Mouse (Mus musculus): ENCODE data around the gene Kif2c. TPM values are rescaled to one million over a fixed set of nuclear protein-coding genes. Genes with fewer than 3 reads are reported as not detected.

The Kif2c gene
- polyA plus RNA-seq, 1 experiment from 2014 or later, result 35.9 TPM

- H3K4me2 ChIP-seq (ENCODE audit: low read length), result no peak overlapping the region
- H3K4me1 ChIP-seq (ENCODE audit: control insufficient read depth in 2 of 2, insufficient read depth in 2 of 2, low read length in 2 of 2), result peaks cover 0 to 3% of the 10 kb centered on the region in 2 experiments; a peak in 1 of 4 replicates
- no peak overlapping the region for H3K4me3 ChIP-seq (ENCODE audit: control insufficient read depth in 1 of 2, insufficient read depth in 1 of 2, low read depth in 1 of 2, low read length in 2 of 2)
- no peaks in the 10 kb centered on the region for H3K36me3 ChIP-seq (ENCODE audit: control insufficient read depth, insufficient read depth, low read length)
- no peaks in the 10 kb centered on the region for H3K27me3 ChIP-seq (ENCODE audit: control insufficient read depth, insufficient read depth, low read length)
- ATAC-seq (ENCODE audit: insufficient number of reproducible peaks, insufficient read depth, low FRiP score, low read depth), result no peak
- H3K9me3 ChIP-seq (ENCODE audit: control insufficient read depth, low read length), result no peaks in the 10 kb centered on the region
- no peak overlapping the region for H3K9ac ChIP-seq (ENCODE audit: low read length)
- 80% methylated on average over 9 of the region's 9 CpGs for WGBS
- no peak overlapping the region for H3K27ac ChIP-seq (replicated peaks in 1 of 2; ENCODE audit: control insufficient read depth in 1 of 2, insufficient read depth in 1 of 2, low read depth in 2 of 2, low read length in 2 of 2)
Measured at GRCm38 (mm10) chr4:117221836-117222235, 39.4 kb upstream of the Kif2c start.

GRCm38 (mm10) chr4:117220741-117221515 lies 38.5 kb upstream of the Kif2c start:
- H3K4me2 ChIP-seq (ENCODE audit: low read length), result no peak overlapping the region
- H3K4me3 ChIP-seq (ENCODE audit: control insufficient read depth in 1 of 2, insufficient read depth in 1 of 2, low read depth in 1 of 2, low read length in 2 of 2), result no peak overlapping the region
- H3K27ac ChIP-seq (replicated peaks in 1 of 2; ENCODE audit: control insufficient read depth in 1 of 2, insufficient read depth in 1 of 2, low read depth in 2 of 2, low read length in 2 of 2), result no peak overlapping the region
- H3K27me3 ChIP-seq (ENCODE audit: control insufficient read depth, insufficient read depth, low read length), result no peaks in the 10 kb centered on the region
- peaks cover 0 to 3% of the 10 kb centered on the region in 2 experiments; a peak in 1 of 4 replicates for H3K4me1 ChIP-seq (ENCODE audit: control insufficient read depth in 2 of 2, insufficient read depth in 2 of 2, low read length in 2 of 2)
- H3K36me3 ChIP-seq (ENCODE audit: control insufficient read depth, insufficient read depth, low read length), result no peaks in the 10 kb centered on the region
- H3K9ac ChIP-seq (ENCODE audit: low read length), result no peak overlapping the region
- H3K9me3 ChIP-seq (ENCODE audit: control insufficient read depth, low read length), result no peaks in the 10 kb centered on the region
- WGBS, result 70% methylated on average over 9 of the region's 9 CpGs
- no peak for ATAC-seq (ENCODE audit: insufficient number of reproducible peaks, insufficient read depth, low FRiP score, low read depth)

GRCm38 (mm10) chr4:117218517-117219219 lies 36.2 kb upstream of the Kif2c start:
- ATAC-seq (ENCODE audit: insufficient number of reproducible peaks, insufficient read depth, low FRiP score, low read depth), result no peak
- 34% methylated on average over 10 of the region's 10 CpGs for WGBS
- Histone ChIP-seq H3K27me3 (ENCODE audit: control insufficient read depth, insufficient read depth, low read length) (no peaks in the 10 kb centered on the region), H3K4me1 (ENCODE audit: control insufficient read depth in 2 of 2, insufficient read depth in 2 of 2, low read length in 2 of 2) (no peaks in the 10 kb centered on the region), H3K4me3 (ENCODE audit: control insufficient read depth in 1 of 2, insufficient read depth in 1 of 2, low read depth in 1 of 2, low read length in 2 of 2) (no peak overlapping the region), H3K9me3 (ENCODE audit: control insufficient read depth, low read length) (no peaks in the 10 kb centered on the region), H3K27ac (replicated peaks in 1 of 2; ENCODE audit: control insufficient read depth in 1 of 2, insufficient read depth in 1 of 2, low read depth in 2 of 2, low read length in 2 of 2) (no peak overlapping the region), H3K4me2 (ENCODE audit: low read length) (no peak overlapping the region; the same call in 1 of the 2 replicates), H3K9ac (ENCODE audit: low read length) (no peak overlapping the region), H3K36me3 (ENCODE audit: control insufficient read depth, insufficient read depth, low read length) (no peaks in the 10 kb centered on the region)

- Histone ChIP-seq H3K9me3 (ENCODE audit: control insufficient read depth, low read length) (no peaks in the 10 kb centered on the region), H3K4me3 (ENCODE audit: control insufficient read depth in 1 of 2, insufficient read depth in 1 of 2, low read depth in 1 of 2, low read length in 2 of 2) (no peak overlapping the region), H3K36me3 (ENCODE audit: control insufficient read depth, insufficient read depth, low read length) (no peaks in the 10 kb centered on the region), H3K9ac (ENCODE audit: low read length) (no peak overlapping the region), H3K4me2 (ENCODE audit: low read length) (no peak overlapping the region), H3K4me1 (ENCODE audit: control insufficient read depth in 2 of 2, insufficient read depth in 2 of 2, low read length in 2 of 2) (no peaks in the 10 kb centered on the region), H3K27ac (replicated peaks in 1 of 2; ENCODE audit: control insufficient read depth in 1 of 2, insufficient read depth in 1 of 2, low read depth in 2 of 2, low read length in 2 of 2) (no peak overlapping the region), H3K27me3 (ENCODE audit: control insufficient read depth, insufficient read depth, low read length) (no peaks in the 10 kb centered on the region)
- 64% methylated on average over 5 of the region's 5 CpGs for WGBS
- ATAC-seq (ENCODE audit: insufficient number of reproducible peaks, insufficient read depth, low FRiP score, low read depth), result no peak
Measured at GRCm38 (mm10) chr4:117217029-117217428, 34.6 kb upstream of the Kif2c start.

GRCm38 (mm10) chr4:117214250-117214649 lies 31.8 kb upstream of the Kif2c start:
- Histone ChIP-seq H3K4me2 (ENCODE audit: low read length) (no peak overlapping the region), H3K4me1 (ENCODE audit: control insufficient read depth in 2 of 2, insufficient read depth in 2 of 2, low read length in 2 of 2) (no peaks in the 10 kb centered on the region), H3K27ac (replicated peaks in 1 of 2; ENCODE audit: control insufficient read depth in 1 of 2, insufficient read depth in 1 of 2, low read depth in 2 of 2, low read length in 2 of 2) (no peak overlapping the region), H3K4me3 (ENCODE audit: control insufficient read depth in 1 of 2, insufficient read depth in 1 of 2, low read depth in 1 of 2, low read length in 2 of 2) (no peak overlapping the region), H3K9ac (ENCODE audit: low read length) (no peak overlapping the region), H3K27me3 (ENCODE audit: control insufficient read depth, insufficient read depth, low read length) (no peaks in the 10 kb centered on the region), H3K36me3 (ENCODE audit: control insufficient read depth, insufficient read depth, low read length) (no peaks in the 10 kb centered on the region), H3K9me3 (ENCODE audit: control insufficient read depth, low read length) (no peaks in the 10 kb centered on the region)
- WGBS, result 85% methylated on average over 6 of the region's 6 CpGs
- no peak for ATAC-seq (ENCODE audit: insufficient number of reproducible peaks, insufficient read depth, low FRiP score, low read depth)

- Histone ChIP-seq H3K4me2 (ENCODE audit: low read length) (peak overlapping the region; percentile 41), H3K4me3 (ENCODE audit: control insufficient read depth in 1 of 2, insufficient read depth in 1 of 2, low read depth in 1 of 2, low read length in 2 of 2) (peak overlapping the region in 1 of 2 experiments; percentile 4; a peak in 1 of 4 replicates), H3K27me3 (ENCODE audit: control insufficient read depth, insufficient read depth, low read length) (no peaks in the 10 kb centered on the region), H3K9ac (ENCODE audit: low read length) (peak overlapping the region; percentile 55), H3K27ac (replicated peaks in 1 of 2; ENCODE audit: control insufficient read depth in 1 of 2, insufficient read depth in 1 of 2, low read depth in 2 of 2, low read length in 2 of 2) (peak overlapping the region in 1 of 2 experiments; percentile 41; a peak in 1 of 4 replicates), H3K36me3 (ENCODE audit: control insufficient read depth, insufficient read depth, low read length) (no peaks in the 10 kb centered on the region), H3K4me1 (ENCODE audit: control insufficient read depth in 2 of 2, insufficient read depth in 2 of 2, low read length in 2 of 2) (no peaks in the 10 kb centered on the region), H3K9me3 (ENCODE audit: control insufficient read depth, low read length) (no peaks in the 10 kb centered on the region)
- WGBS, result 6% methylated on average over 20 of the region's 20 CpGs
- ATAC-seq (ENCODE audit: insufficient number of reproducible peaks, insufficient read depth, low FRiP score, low read depth), result 0 out of 2 replicates have a peak, but pooled peaks have one; percentile 17
Measured at GRCm38 (mm10) chr4:117210147-117211074, 28.0 kb upstream of the Kif2c start.

- Histone ChIP-seq H3K9me3 (ENCODE audit: control insufficient read depth, low read length) (no peaks in the 10 kb centered on the region), H3K9ac (ENCODE audit: low read length) (no peak overlapping the region), H3K36me3 (ENCODE audit: control insufficient read depth, insufficient read depth, low read length) (no peaks in the 10 kb centered on the region), H3K4me2 (ENCODE audit: low read length) (no peak overlapping the region), H3K27me3 (ENCODE audit: control insufficient read depth, insufficient read depth, low read length) (no peaks in the 10 kb centered on the region), H3K27ac (replicated peaks in 1 of 2; ENCODE audit: control insufficient read depth in 1 of 2, insufficient read depth in 1 of 2, low read depth in 2 of 2, low read length in 2 of 2) (no peak overlapping the region), H3K4me1 (ENCODE audit: control insufficient read depth in 2 of 2, insufficient read depth in 2 of 2, low read length in 2 of 2) (no peaks in the 10 kb centered on the region), H3K4me3 (ENCODE audit: control insufficient read depth in 1 of 2, insufficient read depth in 1 of 2, low read depth in 1 of 2, low read length in 2 of 2) (no peak overlapping the region)
- 83% methylated on average over 6 of the region's 6 CpGs for WGBS
- no peak for ATAC-seq (ENCODE audit: insufficient number of reproducible peaks, insufficient read depth, low FRiP score, low read depth)
Measured at GRCm38 (mm10) chr4:117209592-117209991, 27.2 kb upstream of the Kif2c start.

All from heart, embryonic 14.5 days (tissue).